Mouse (Mus musculus) left cerebral cortex, postnatal 14 days (tissue): ENCODE data around the gene Zbtb45. TPM values are rescaled to one million over a fixed set of nuclear protein-coding genes. Genes with fewer than 3 reads are reported as not detected.

Experiments used
- DNase-seq, 2 experiments: peaks; one replicate each; pipeline ENCODE4 v3.0.0; 2021 to 2022; ENCODE audit warnings: low spot score in 2 of 2, mixed read lengths in 1 of 2
- intact Hi-C: fragments of 180-260 bp; cut with DNase I; formaldehyde crosslinking; loops from one replicate; pipeline ENCODE4 v1.15.1; 2025
- long read RNA-seq, 2 experiments: library from polyadenylated mRNA; stranded (forward); transcript quantifications; one replicate each; pipeline ENCODE4 v2.0.0; 2021
- total RNA-seq, 2 experiments: library from RNA; stranded (reverse); gene quantifications; 2 replicates each; pipeline ENCODE4 v1.2.3; 2021

Zbtb45 gene
- total RNA-seq: 10 to 100 TPM; 33.3 to 35.6 TPM
- long read RNA-seq, experiment 1, transcript Zbtb45-201 (3 exons, 2,171 nt): major isoform, 14 of 39 reads
- long read RNA-seq, experiment 1, partial matches to known transcripts: 1 of 39 reads
- long read RNA-seq, experiment 1, other reads (novel, unspliced or antisense): 22 of 39 reads
- long read RNA-seq, experiment 2, transcript Zbtb45-201 (3 exons, 2,171 nt): major isoform, 13 of 56 reads
- long read RNA-seq, experiment 2, partial matches to known transcripts: 3 of 56 reads
- long read RNA-seq, experiment 2, other reads (novel, unspliced or antisense): 37 of 56 reads

- intact Hi-C loops: no loop called here
- no peak for DNase-seq
Observed at GRCm38 (mm10) chr7:13010005-13010908, at the start of gene Zbtb45. Zbtb45 (minus strand) TSS chr7:13010034.

GRCm38 (mm10) chr7:13059536-13059935, 49.7 kb upstream of the Zbtb45 start:
- no peak for DNase-seq
- intact Hi-C loops: no loop called here

- no peak for DNase-seq
- intact Hi-C loops: no loop called here
Observed at GRCm38 (mm10) chr7:13056913-13057700, 47.3 kb upstream of the Zbtb45 start.

- intact Hi-C loops: loop anchor here (5.0 kb wide), 1 partner anchor 228 kb away; no protein-coding TSS in a partner anchor
- peak; percentile 98 to 99 for DNase-seq
Observed at GRCm38 (mm10) chr7:13054287-13055010, 44.6 kb upstream of the Zbtb45 start, which contains the start of gene Mzf1. Mzf1 (minus strand) TSS chr7:13054764.

GRCm38 (mm10) chr7:13053961-13054286, 44.1 kb upstream of the Zbtb45 start:
- peak in 1 of 2 experiments; percentile 64 for DNase-seq
- intact Hi-C loops: loop anchor here (5.0 kb wide), 1 partner anchor 228 kb away; no protein-coding TSS in a partner anchor

GRCm38 (mm10) chr7:13053501-13053900, 43.7 kb upstream of the Zbtb45 start:
- no peak for DNase-seq
- intact Hi-C loops: loop anchor here (5.0 kb wide), 1 partner anchor 229 kb away; no protein-coding TSS in a partner anchor

- intact Hi-C loops: loop anchor here (5.0 kb wide), 1 partner anchor 229 kb away; no protein-coding TSS in a partner anchor
- DNase-seq: no peak
Observed at GRCm38 (mm10) chr7:13053001-13053400, 43.2 kb upstream of the Zbtb45 start.

GRCm38 (mm10) chr7:13046084-13046483, 36.2 kb upstream of the Zbtb45 start:
- intact Hi-C loops: loop anchor here (2.0 to 10.0 kb wide), 2 partner anchors 37 to 131 kb away; no protein-coding TSS in a partner anchor
- peak; percentile 57 to 72 for DNase-seq

- intact Hi-C loops: loop anchor here (10.0 kb wide), 1 partner anchor 129 kb away; no protein-coding TSS in a partner anchor
Observed at GRCm38 (mm10) chr7:13044254-13044625, 34.4 kb upstream of the Zbtb45 start.

GRCm38 (mm10) chr7:13043445-13044253, 33.8 kb upstream of the Zbtb45 start:
- no peak for DNase-seq
- intact Hi-C loops: loop anchor here (10.0 kb wide), 1 partner anchor 129 kb away; no protein-coding TSS in a partner anchor

More at GRCm38 (mm10) chr7:13044254-13044625, 34.4 kb upstream of the Zbtb45 start:
- no peak for DNase-seq

- no peak for DNase-seq
- intact Hi-C loops: loop anchor here (10.0 kb wide), 1 partner anchor 128 kb away; no protein-coding TSS in a partner anchor
Observed at GRCm38 (mm10) chr7:13043120-13043444, 33.2 kb upstream of the Zbtb45 start.

- intact Hi-C loops: loop anchor here (10.0 kb wide), 1 partner anchor 128 kb away; no protein-coding TSS in a partner anchor
- no peak for DNase-seq
Observed at GRCm38 (mm10) chr7:13042511-13042910, 32.7 kb upstream of the Zbtb45 start.

- no peak for DNase-seq
- intact Hi-C loops: loop anchor here (10.0 kb wide), 1 partner anchor 126 kb away; no protein-coding TSS in a partner anchor
Observed at GRCm38 (mm10) chr7:13041256-13041655, 31.4 kb upstream of the Zbtb45 start.

- intact Hi-C loops: no loop called here
- DNase-seq: no peak
Observed at GRCm38 (mm10) chr7:13039181-13039580, 29.3 kb upstream of the Zbtb45 start.

GRCm38 (mm10) chr7:13038621-13039169, 28.9 kb upstream of the Zbtb45 start:
- intact Hi-C loops: no loop called here

GRCm38 (mm10) chr7:13037901-13038555, 28.2 kb upstream of the Zbtb45 start, which contains the start of gene Ube2m:
Ube2m (minus strand) TSS chr7:13038275.
- intact Hi-C loops: no loop called here
- peak; percentile 100 for DNase-seq

More at GRCm38 (mm10) chr7:13038621-13039169, 28.9 kb upstream of the Zbtb45 start:
- DNase-seq: no peak

GRCm38 (mm10) chr7:13037366-13037765, 27.5 kb upstream of the Zbtb45 start:
- peak in 1 of 2 experiments; percentile 58 for DNase-seq
- intact Hi-C loops: no loop called here
